ENCODE assay signal across 14 mouse cellular contexts in genomic region chr9:33233699-33234131, GRCm38 (mm10).
DNase-seq lines count a peak whose midpoint lies in the region; ATAC-seq lines count a peak whose summit lies in the region.
"Had no signal": no experiment of that assay in that cellular context is flagged by ENCODE, and none has a peak within 500 bp of the region (broad histone marks: within the 10 kb centered on the region; RNA-seq: fewer than 3 reads in every experiment).

No protein-coding gene starts in this region.

- H3K9ac ChIP-seq in midbrain, embryonic 12.5 days (replicated peaks), result no peak overlapping the region
- H3K9ac ChIP-seq in midbrain, embryonic 15.5 days, result no peak overlapping the region
- H3K9ac ChIP-seq in forebrain, embryonic 16.5 days (replicated peaks; ENCODE audit: low read depth, low read length), result no peak overlapping the region
- H3K9ac ChIP-seq: heart, embryonic 13.5 days; liver, embryonic 13.5 days had no signal

- no peaks in the 10 kb centered on the region for H3K27me3 ChIP-seq in midbrain, embryonic 12.5 days
- H3K27me3 ChIP-seq in midbrain, embryonic 15.5 days (replicated peaks), result no peaks in the 10 kb centered on the region
- H3K27me3 ChIP-seq in forebrain, embryonic 16.5 days (replicated peaks; ENCODE audit: control insufficient read depth, insufficient read depth, low read length), result no peaks in the 10 kb centered on the region
- H3K27me3 ChIP-seq: CH12.LX; heart, embryonic 13.5 days; liver, embryonic 13.5 days had no signal

- H3K4me3 ChIP-seq in midbrain, embryonic 12.5 days, result no peak overlapping the region
- H3K4me3 ChIP-seq in midbrain, embryonic 15.5 days, result no peak overlapping the region
- H3K4me3 ChIP-seq in forebrain, embryonic 16.5 days (replicated peaks; ENCODE audit: low read length), result no peak overlapping the region
- H3K4me3 ChIP-seq: heart, embryonic 13.5 days; liver, embryonic 13.5 days had no signal

- no peaks in the 10 kb centered on the region for H3K36me3 ChIP-seq in midbrain, embryonic 12.5 days
- no peaks in the 10 kb centered on the region for H3K36me3 ChIP-seq in midbrain, embryonic 15.5 days (replicated peaks)
- no peaks in the 10 kb centered on the region for H3K36me3 ChIP-seq in forebrain, embryonic 16.5 days (ENCODE audit: control insufficient read depth, insufficient read depth)
- H3K36me3 ChIP-seq: heart, embryonic 13.5 days; liver, embryonic 13.5 days had no signal

- H3K4me2 ChIP-seq in midbrain, embryonic 12.5 days (replicated peaks), result no peak overlapping the region
- H3K4me2 ChIP-seq in midbrain, embryonic 15.5 days, result no peak overlapping the region
- H3K4me2 ChIP-seq in forebrain, embryonic 16.5 days (ENCODE audit: low read length), result peak overlapping the region; percentile 16; the same call in 1 of the 2 replicates
- H3K4me2 ChIP-seq: heart, embryonic 13.5 days; liver, embryonic 13.5 days had no signal

- ATAC-seq in midbrain, embryonic 12.5 days (ENCODE audit: low FRiP score, low read depth), result peak; percentile 73
- ATAC-seq in midbrain, embryonic 15.5 days (replicated peaks), result no peak
- ATAC-seq in forebrain, embryonic 16.5 days, result peak; percentile 82

- H3K27ac ChIP-seq in midbrain, embryonic 12.5 days (replicated peaks), result no peak overlapping the region
- no peak overlapping the region for H3K27ac ChIP-seq in midbrain, embryonic 15.5 days
- H3K27ac ChIP-seq in forebrain, embryonic 16.5 days (ENCODE audit: low read length), result no peak overlapping the region
- H3K27ac ChIP-seq: heart, embryonic 13.5 days; liver, embryonic 13.5 days; macrophage had no signal

- no peaks in the 10 kb centered on the region for H3K9me3 ChIP-seq in midbrain, embryonic 12.5 days
- H3K9me3 ChIP-seq in midbrain, embryonic 15.5 days, result no peaks in the 10 kb centered on the region
- no peaks in the 10 kb centered on the region for H3K9me3 ChIP-seq in forebrain, embryonic 16.5 days (ENCODE audit: control insufficient read depth, low read length)
- H3K9me3 ChIP-seq: heart, embryonic 13.5 days; liver, embryonic 13.5 days had no signal

- WGBS in midbrain, embryonic 12.5 days, result 19% methylated on average over 9 of the region's 9 CpGs
- WGBS in midbrain, embryonic 15.5 days, result 16% methylated on average over 9 of the region's 9 CpGs
- 2% methylated on average over 9 of the region's 9 CpGs for WGBS in forebrain, embryonic 16.5 days

- peaks cover 8% of the 10 kb centered on the region; the same call in 1 of the 2 replicates for H3K4me1 ChIP-seq in midbrain, embryonic 12.5 days
- no peaks in the 10 kb centered on the region for H3K4me1 ChIP-seq in midbrain, embryonic 15.5 days
- peaks cover 8% of the 10 kb centered on the region for H3K4me1 ChIP-seq in forebrain, embryonic 16.5 days (replicated peaks; ENCODE audit: control insufficient read depth, insufficient read depth, low read length)
- H3K4me1 ChIP-seq: heart, embryonic 13.5 days; liver, embryonic 13.5 days had no signal

- DNase-seq in cerebellum, adult 9-10 months, result peak; percentile 36
- DNase-seq in retina, postnatal 1 day, result peak; percentile 93
- no peak for DNase-seq in spleen, postnatal 10 days (ENCODE audit: low spot score in 2 of 2)
- no peak for DNase-seq in testis, postnatal 14 days (ENCODE audit: low spot score)
- DNase-seq: kidney, postnatal 4 days; liver, embryonic 13.5 days; spleen, adult 18-20 months; thymus, adult 2 months had no signal

Comparison
In these comparisons a context has a peak if more than half of its experiments do, and no peak if none do; other contexts are left out.
1. DNase-seq: peak in cerebellum, adult 9-10 months (single experiment) and retina, postnatal 1 day (single experiment); none in spleen, postnatal 10 days (0 of 2) and testis, postnatal 14 days (single experiment).